Mouse (Mus musculus): Measurements from ENCODE around the gene Krt87. TPM values are rescaled to one million over a fixed set of nuclear protein-coding genes. Genes with fewer than 3 reads are reported as not detected.

Krt87 gene
- polyA plus RNA-seq (2017; shearing (Covaris generic)), result not detected

DNA sequence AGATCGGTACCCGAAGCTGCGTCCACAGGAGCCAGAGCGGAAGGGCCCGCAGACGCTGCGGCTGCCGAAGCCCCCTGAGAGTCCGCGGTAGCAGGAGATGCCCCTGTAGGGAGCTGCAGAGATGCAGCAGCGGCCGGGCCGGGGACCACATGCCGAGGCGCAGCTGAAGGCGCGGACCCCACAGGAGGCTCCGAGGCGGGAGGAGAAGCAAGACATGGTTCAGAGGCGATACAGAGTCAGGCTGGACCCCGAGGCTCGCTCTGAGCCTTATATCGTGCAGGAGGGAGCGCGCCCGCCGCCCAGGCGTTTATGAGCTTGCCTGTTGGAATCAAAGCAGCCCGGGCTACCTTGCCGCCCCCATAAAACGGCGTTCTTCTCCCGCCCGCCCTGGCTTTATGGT lies at the start of gene Krt87:
Krt87 (minus strand) TSS at position 250 of the 400 bp plus-strand sequence.

DNA sequence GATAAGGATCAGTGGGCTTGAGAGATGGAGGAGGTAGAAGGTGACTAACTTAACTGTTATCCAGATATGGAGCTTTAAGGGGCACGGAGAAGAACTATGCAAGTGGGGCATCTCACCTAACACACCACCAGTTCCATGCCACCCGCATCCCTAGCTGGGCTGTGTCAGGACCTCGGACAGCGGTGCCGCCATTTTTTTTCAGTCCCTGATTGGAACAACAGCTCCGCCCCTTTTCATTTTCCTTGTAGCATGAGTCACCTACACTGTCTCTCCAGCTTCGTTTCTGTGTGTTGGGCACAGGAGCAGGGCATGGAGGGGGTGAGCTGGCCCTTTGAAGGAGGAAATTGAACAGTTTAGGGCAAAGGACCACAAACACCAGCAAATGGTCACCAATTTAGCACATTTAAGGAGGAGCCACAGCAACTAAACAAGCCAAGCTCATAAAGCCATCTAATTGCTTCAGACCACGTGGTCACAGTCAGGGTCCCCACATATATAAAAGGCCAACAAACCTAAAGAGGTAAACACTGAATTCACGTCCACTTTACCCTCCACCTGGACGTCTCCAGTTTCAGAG lies 34.4 kb upstream of the Krt87 start, which contains the start of gene Krt86:
Krt86 (plus strand) TSS at position 527 of the 577 bp plus-strand sequence.

DNA sequence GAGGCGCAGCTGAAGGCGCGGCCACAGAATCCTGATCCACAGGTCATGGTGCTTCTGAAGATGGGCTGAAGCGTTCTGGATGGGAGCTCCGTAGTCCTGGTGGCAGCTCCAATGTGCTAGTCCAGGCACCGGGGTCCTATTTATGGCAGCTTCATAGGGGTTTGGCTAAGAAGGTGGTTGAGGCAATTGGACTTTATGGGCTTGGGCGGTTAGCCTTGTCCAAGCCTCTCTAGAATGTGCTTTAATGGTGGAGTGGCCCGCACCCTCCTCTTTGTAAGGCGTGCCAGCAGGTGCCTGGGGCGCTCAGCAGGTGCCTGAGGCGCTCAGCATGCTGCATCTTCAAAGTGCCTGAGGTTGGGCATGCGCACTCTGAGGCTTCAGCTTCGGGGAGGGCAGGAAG lies 25.0 kb upstream of the Krt87 start, which contains the start of gene Krt81:
Krt81 (minus strand) TSS at position 101 of the 400 bp plus-strand sequence.

DNA sequence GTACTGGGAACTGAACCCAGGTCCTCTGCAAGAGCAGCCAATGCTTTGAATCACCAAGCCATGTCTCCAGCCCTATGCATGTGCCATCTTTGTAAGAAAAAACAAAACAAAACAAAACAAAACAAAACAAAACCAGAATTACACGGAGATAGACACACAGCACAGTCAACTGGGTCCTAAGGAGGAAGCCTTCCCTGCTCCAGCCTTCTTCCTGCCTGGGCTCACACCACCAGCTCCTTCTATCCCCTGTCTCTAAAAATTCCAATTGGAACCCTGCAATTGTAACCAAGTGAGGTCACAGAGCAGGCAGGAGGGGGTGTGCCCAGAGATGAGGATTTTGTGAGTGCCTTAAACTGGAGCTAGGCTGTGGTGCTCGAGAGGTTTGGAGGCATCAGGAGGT lies 8.8 kb upstream of the Krt87 start, which contains the start of gene Krt88:
Krt88 (plus strand) TSS at position 301 of the 400 bp plus-strand sequence.

DNA sequence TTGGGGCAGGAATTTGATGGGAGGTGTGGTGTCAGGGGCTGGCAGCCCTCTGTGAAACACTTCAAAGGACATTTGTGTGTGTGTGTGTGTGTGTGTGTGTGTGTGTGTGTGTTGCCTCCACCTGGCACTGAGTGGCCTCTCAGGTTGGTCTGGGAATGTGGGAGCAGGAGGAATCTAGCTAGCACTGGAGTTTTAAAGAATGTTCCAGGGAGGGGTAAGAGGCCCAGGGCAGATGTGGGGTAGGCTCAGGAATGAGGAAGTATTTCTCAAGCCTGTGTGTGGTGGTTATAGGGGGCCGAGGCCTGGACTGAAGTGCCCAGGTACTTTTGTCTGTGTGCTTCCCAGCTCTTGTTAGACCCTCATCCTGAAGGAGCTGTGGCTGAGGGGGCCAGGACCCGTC lies 27.8 kb downstream of the Krt87 start, which contains the start of gene Krt7:
Krt7 (plus strand) TSS at position 269 of the 400 bp plus-strand sequence.

Other genes starting within 250 kb of the Krt87 start
- gene Grasp, start 214.6 kb downstream of the Krt87 start, polyA plus RNA-seq (2017; shearing (Covaris generic)), result 13.2 TPM
- gene Nr4a1, start 184.5 kb downstream of the Krt87 start, polyA plus RNA-seq (2017; shearing (Covaris generic)), result 458 TPM
- 99.9 TPM for gene Atg101, start 154.5 kb downstream of the Krt87 start, polyA plus RNA-seq (2017; shearing (Covaris generic))
- not detected for gene 6030408B16Rik, start 145.6 kb downstream of the Krt87 start, polyA plus RNA-seq (2017; shearing (Covaris generic))
- gene Krt80, start 68.6 kb downstream of the Krt87 start, polyA plus RNA-seq (2017; shearing (Covaris generic)), result not detected
- gene Krt7, start 27.8 kb downstream of the Krt87 start, polyA plus RNA-seq (2017; shearing (Covaris generic)), result not detected
- gene Krt88, start 8.9 kb upstream of the Krt87 start, polyA plus RNA-seq (2017; shearing (Covaris generic)), result not detected
- not detected for gene Krt81, start 24.9 kb upstream of the Krt87 start, polyA plus RNA-seq (2017; shearing (Covaris generic))
- gene Krt86, start 34.7 kb upstream of the Krt87 start, polyA plus RNA-seq (2017; shearing (Covaris generic)), result not detected
- gene Krt83, start 52.7 kb upstream of the Krt87 start, polyA plus RNA-seq (2017; shearing (Covaris generic)), result not detected
- not detected for gene Gm49425, start 78.5 kb upstream of the Krt87 start, polyA plus RNA-seq (2017; shearing (Covaris generic))
- gene Krt84, start 94.0 kb upstream of the Krt87 start, polyA plus RNA-seq (2017; shearing (Covaris generic)), result not detected
- not detected for gene Krt82, start 111.9 kb upstream of the Krt87 start, polyA plus RNA-seq (2017; shearing (Covaris generic))
- not detected for gene Krt90, start 124.1 kb upstream of the Krt87 start, polyA plus RNA-seq (2017; shearing (Covaris generic))
- gene Krt75, start 135.1 kb upstream of the Krt87 start, polyA plus RNA-seq (2017; shearing (Covaris generic)), result 0.10 TPM
- not detected for gene Gm5414, start 189.4 kb upstream of the Krt87 start, polyA plus RNA-seq (2017; shearing (Covaris generic))
- not detected for gene Gm5478, start 208.6 kb upstream of the Krt87 start, polyA plus RNA-seq (2017; shearing (Covaris generic))
- gene Krt6b, start 241.5 kb upstream of the Krt87 start, polyA plus RNA-seq (2017; shearing (Covaris generic)), result not detected

All from naive thymus-derived CD4-positive, alpha-beta T cell, adult 5 months (primary cell).